Mouse (Mus musculus) liver, adult (tissue): ENCODE measurements around the gene Uhmk1.
"Not testable (repeated sequence)": the region's sequence is repeated elsewhere in the genome, so short reads cannot be mapped to it uniquely, and the experiment has no call there.

ENCODE experiments used
- GATA4 ChIP-seq: IDR thresholded peaks from 2 replicates; pipeline ENCODE4 v1.6.1; 2014; ENCODE audit warnings: mild to moderate bottlenecking, low read length; ENCODE audit not compliant: insufficient replicate concordance

Uhmk1 gene

DNA sequence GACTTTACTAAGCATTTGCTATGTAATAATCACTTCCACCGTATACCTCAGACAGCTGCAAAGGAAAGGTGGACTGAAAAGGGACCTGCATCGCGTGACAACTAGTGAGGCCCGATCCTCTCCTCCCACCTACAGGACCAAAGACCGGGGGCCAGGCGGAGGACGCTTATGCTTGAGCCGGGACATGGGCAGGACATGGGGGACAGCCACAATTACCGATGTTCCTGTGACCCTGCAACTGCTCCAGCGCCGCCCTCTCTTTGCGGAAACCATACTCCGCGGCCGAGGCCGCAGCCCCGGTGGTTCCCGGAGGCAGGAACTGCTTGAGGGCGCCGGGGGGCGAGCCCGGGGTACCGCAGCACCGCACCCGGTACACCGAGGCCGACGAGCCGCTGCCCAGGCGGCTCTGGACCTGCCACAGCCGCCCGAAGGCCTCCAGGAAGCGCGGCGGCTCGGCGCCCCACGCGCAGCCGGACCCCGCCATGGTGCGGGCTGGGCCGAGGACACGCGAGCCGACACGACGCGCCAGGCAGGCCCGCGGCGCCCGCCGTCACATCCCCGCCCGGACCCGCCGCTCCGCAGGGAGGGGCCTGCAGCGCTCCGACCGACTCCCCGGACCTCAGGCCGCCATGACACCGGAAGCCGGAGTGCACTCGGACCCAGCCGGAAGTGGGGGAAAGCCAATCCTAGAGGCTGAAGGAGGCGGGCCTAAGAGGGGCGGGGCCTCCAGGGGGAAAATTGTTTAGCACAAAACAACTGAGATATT is at the start of gene Uhmk1:
Gene Uhmk1, minus strand, starts transcription at position 641 of the 766 bp plus-strand sequence.
- no peak; the same call in 1 of the 2 replicates for TF ChIP-seq GATA4

DNA sequence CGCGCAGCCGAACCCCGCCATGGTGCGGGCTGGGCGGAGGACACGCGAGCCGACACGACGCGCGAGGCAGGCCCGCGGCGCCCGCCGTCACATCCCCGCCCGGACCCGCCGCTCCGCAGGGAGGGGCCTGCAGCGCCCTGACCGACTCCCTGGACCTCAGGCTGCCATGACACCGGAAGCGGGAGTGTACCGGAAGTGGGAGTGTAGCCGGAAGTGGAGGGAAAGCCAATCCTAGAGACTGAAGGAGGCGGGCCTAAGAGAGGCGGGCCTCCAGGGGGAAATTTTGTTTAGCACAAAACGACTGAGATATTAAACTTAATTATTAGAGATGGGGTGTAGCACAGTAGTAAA is 40.3 kb upstream of the Uhmk1 start:
- no peak for TF ChIP-seq GATA4

- no peak for TF ChIP-seq GATA4
These were observed 39.8 kb upstream of the Uhmk1 start for GRCm38 (mm10) chr1:170254893-170255559.

DNA sequence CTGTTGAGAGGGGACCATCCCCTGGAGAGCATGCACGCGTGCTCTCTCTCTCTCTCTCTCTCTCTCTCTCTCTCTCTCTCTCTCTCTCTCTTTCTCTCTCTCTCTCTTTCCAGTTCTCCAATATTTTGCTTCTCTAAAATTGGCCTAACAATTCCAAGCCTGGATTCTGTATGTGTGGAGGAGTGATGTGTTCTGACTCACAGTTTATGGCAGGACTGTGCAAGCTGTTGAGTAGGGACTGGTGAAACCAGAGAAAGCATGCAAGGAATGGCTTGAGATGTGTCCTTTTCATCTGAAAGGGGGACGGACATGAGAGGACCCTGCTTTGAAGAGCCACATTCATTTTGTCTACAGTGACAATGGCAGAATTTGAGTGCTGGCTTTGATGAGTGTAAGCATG is 29.8 kb upstream of the Uhmk1 start:
- no peak for TF ChIP-seq GATA4

DNA sequence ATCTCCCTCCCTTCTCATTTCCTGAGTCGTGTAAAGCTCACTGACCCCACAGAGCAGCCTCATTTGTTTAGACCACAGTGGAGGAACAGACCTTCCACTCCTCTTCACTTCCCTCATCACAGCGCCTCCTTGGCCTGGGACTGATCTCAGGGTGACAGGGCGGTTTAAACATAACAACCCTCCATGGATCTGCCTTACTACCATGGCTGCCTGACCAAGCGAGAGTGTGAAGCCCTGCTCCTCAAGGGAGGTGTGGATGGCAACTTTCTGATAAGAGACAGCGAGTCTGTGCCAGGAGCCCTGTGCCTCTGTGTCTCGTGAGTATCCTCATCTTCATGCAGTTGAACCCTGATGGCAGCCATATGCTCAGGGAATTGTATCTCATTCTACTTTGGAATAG is 17.5 kb upstream of the Uhmk1 start, which contains the start of gene Sh2d1b2:
Gene Sh2d1b2, plus strand, starts transcription at position 62 of the 400 bp plus-strand sequence.
- not testable (repeated sequence) for TF ChIP-seq GATA4

- TF ChIP-seq GATA4, result no peak
These were observed 8.1 kb upstream of the Uhmk1 start for GRCm38 (mm10) chr1:170223276-170223675.

DNA sequence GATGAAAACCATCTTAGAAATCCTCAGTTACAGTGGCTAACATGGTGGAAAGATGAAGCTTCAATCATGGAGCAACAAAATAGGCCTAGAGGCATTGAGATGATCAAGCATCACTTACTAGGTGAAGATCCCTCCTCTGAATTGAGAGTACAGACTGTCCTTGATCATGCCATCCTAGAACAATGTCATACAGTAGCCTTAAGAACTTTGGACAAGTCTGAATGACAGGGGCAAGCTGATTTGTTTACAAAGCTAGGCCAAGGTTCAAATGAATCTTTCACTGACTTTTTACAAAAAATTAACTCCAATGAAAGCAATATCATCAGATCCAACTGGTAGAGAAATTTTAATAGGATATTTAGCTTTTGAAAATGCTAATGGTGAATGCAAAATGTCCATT is 5.2 kb upstream of the Uhmk1 start:
- no peak for TF ChIP-seq GATA4

- TF ChIP-seq GATA4, result no peak
These were observed 3.1 kb upstream of the Uhmk1 start for GRCm38 (mm10) chr1:170218091-170218884.

DNA sequence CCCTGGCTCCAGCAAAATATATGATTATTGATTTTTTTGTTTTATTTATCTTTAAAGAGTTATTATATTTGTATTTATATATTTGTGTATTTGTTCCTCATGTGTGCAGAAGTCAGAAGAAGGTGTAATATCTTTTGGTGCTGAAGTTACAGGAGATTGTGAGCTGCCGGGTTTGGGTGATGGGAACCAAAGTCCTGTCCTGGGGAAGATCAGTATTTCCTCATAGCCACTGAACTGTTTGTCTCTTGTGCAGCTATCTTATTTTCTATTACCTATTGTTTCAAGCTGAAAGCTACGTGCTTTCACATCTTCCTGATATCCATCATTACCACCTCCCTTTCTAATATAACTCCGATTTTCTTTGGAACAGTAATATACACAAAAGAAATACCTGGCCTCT is 393 bp upstream of the Uhmk1 start:
- TF ChIP-seq GATA4, result no peak

- no peak for TF ChIP-seq GATA4
These were observed 827 bp downstream of the Uhmk1 start for GRCm38 (mm10) chr1:170214383-170214756.

- TF ChIP-seq GATA4, result no peak
These were observed 1.9 kb downstream of the Uhmk1 start for GRCm38 (mm10) chr1:170213181-170213879.

GRCm38 (mm10) chr1:170206395-170206794 is 8.8 kb downstream of the Uhmk1 start:
- no peak for TF ChIP-seq GATA4

DNA sequence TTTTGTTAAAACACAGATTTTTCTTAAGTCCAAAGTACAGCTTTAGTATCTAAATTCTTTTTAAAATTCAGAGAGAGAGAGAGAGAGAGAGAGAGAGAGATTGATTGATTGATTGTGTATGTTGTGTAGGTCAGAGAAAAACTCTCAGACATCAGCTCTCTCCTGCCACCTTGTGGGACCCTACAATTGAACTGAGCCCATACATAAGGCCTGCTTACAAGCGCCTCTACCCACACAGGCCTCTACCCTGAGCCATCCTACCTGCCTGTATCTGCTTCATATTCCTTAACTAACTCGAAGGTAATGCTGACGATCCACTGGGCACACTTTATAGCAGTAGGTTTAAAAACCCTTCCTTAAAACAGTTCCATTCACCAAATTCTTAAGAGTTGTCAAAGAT is 14.8 kb downstream of the Uhmk1 start:
- TF ChIP-seq GATA4, result no peak

- TF ChIP-seq GATA4, result no peak
These were observed 19.0 kb downstream of the Uhmk1 start for GRCm38 (mm10) chr1:170196211-170196610.

DNA sequence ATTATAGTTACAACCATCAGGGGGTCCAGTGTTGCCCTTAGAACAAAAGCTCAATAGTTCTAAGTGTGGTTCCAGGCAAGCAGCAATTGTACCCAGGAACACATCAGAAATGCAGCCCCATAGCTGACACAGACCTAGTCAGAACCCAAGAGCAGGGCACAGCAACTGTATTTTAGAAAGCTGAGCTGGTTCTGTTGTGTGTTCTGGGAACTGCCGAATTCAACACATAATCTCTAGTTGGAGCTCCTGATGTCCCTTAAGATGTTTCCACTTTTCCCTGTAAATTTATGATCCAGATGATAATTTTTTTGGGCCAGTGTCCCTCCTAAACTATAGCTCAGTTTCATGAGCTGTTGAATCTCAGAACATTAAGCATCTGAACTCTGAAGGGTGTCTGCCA is 23.3 kb downstream of the Uhmk1 start:
- TF ChIP-seq GATA4, result no peak
